Mouse (Mus musculus) lung, embryonic 16.5 days (tissue): Measurements from ENCODE around the gene Rps8. TPM values are rescaled to one million over a fixed set of nuclear protein-coding genes. Genes with fewer than 3 reads are reported as not detected.

ENCODE experiments used
- ATAC-seq: fragments of 200-750 bp; cut with Nextera tagmentation; 2 replicates; pipeline ENCODE4 v1.8.0; 2017; ENCODE audit warnings: low read depth, mild to moderate bottlenecking, moderate library complexity
- H3K27ac ChIP-seq: fragments of 300-500 bp; sonication (generic); 2 replicates; pipeline ENCODE4 v1.5.1; 2014; ENCODE audit warnings: mild to moderate bottlenecking, control low read depth, low read length
- H3K27me3 ChIP-seq: fragments of 300-500 bp; sonication (generic); 2 replicates; pipeline ENCODE4 v1.6.1; 2014; ENCODE audit warnings: low read depth, low read length, mixed read lengths; ENCODE audit not compliant: control insufficient read depth, insufficient read depth
- H3K36me3 ChIP-seq: fragments of 300-500 bp; sonication (generic); 2 replicates; pipeline ENCODE4 v1.6.1; 2014; ENCODE audit warnings: low read length; ENCODE audit not compliant: control insufficient read depth, insufficient read depth
- H3K4me1 ChIP-seq: fragments of 300-500 bp; sonication (generic); replicated peaks from 2 replicates; pipeline ENCODE4 v1.6.1; 2014; ENCODE audit warnings: low read length, mixed read lengths; ENCODE audit not compliant: control insufficient read depth, insufficient read depth
- H3K4me2 ChIP-seq: fragments of 300-500 bp; sonication (generic); 2 replicates; pipeline ENCODE4 v1.6.1; 2014; ENCODE audit warnings: low read depth, low read length, control low read depth
- H3K4me3 ChIP-seq: fragments of 300-500 bp; sonication (generic); 2 replicates; pipeline ENCODE4 v1.5.1; 2014; ENCODE audit warnings: mild to moderate bottlenecking, low read length, control low read depth
- H3K9ac ChIP-seq: fragments of 300-500 bp; sonication (generic); 2 replicates; pipeline ENCODE4 v1.6.1; 2014; ENCODE audit warnings: low read length, control low read depth
- H3K9me3 ChIP-seq: fragments of 300-500 bp; sonication (generic); 2 replicates; pipeline ENCODE4 v1.6.1; 2016; ENCODE audit warnings: low read length; ENCODE audit not compliant: control insufficient read depth
- WGBS: fragments of 180-500 bp; shearing (Covaris S2); extraction: QIAGEN DNeasy Blood & Tissue Kit; methylation state at CpG from one replicate; pipeline ENCODE4 v1.1.7; 2014; 5-methylcytosine and 5-hydroxymethylcytosine counted together
- polyA plus RNA-seq: library from polyadenylated mRNA; unstranded; fragments of >200 nt; fragmentation: Nextera tagmentation; extraction: Ambion mirVana; gene quantifications from 2 replicates; pipeline ENCODE4 v1.2.1, GENCODE M21; 2015

The Rps8 gene
- polyA plus RNA-seq, 1 experiment from 2014 or later, result 904 TPM

GRCm38 (mm10) chr4:117138295-117139216 lies 17.5 kb downstream of the Rps8 start:
- ATAC-seq, result no peak
- Histone ChIP-seq H3K36me3 (no peaks in the 10 kb centered on the region), H3K9me3 (no peaks in the 10 kb centered on the region), H3K4me2 (no peak overlapping the region), H3K9ac (no peak overlapping the region), H3K27ac (no peak overlapping the region), H3K4me1 (peaks cover 5% of the 10 kb centered on the region), H3K27me3 (no peaks in the 10 kb centered on the region), H3K4me3 (no peak overlapping the region)
- WGBS, result 57% methylated on average over 16 of the region's 17 CpGs

GRCm38 (mm10) chr4:117136034-117136433 lies 20.0 kb downstream of the Rps8 start:
- H3K4me2 ChIP-seq, result no peak overlapping the region
- ATAC-seq, result no peak
- WGBS, result 23% methylated on average over 8 of the region's 8 CpGs
- peaks cover 12% of the 10 kb centered on the region for H3K4me1 ChIP-seq
- no peak overlapping the region for H3K27ac ChIP-seq
- H3K27me3 ChIP-seq, result peaks cover 7% of the 10 kb centered on the region
- H3K9me3 ChIP-seq, result no peaks in the 10 kb centered on the region
- H3K36me3 ChIP-seq, result no peaks in the 10 kb centered on the region
- H3K9ac ChIP-seq, result no peak overlapping the region
- H3K4me3 ChIP-seq, result no peak overlapping the region

- Histone ChIP-seq H3K9me3 (no peaks in the 10 kb centered on the region), H3K27me3 (peaks cover 7% of the 10 kb centered on the region), H3K9ac (peak overlapping the region; percentile 71; the same call in 1 of the 2 replicates), H3K36me3 (no peaks in the 10 kb centered on the region), H3K4me3 (no peak overlapping the region), H3K27ac (no peak overlapping the region), H3K4me1 (peaks cover 12% of the 10 kb centered on the region), H3K4me2 (no peak overlapping the region)
- WGBS, result 28% methylated on average over 2 of the region's 2 CpGs
- ATAC-seq, result no peak
These were observed 21.4 kb downstream of the Rps8 start for GRCm38 (mm10) chr4:117134601-117134995.

GRCm38 (mm10) chr4:117133817-117134600 lies 22.0 kb downstream of the Rps8 start, which contains the start of gene Plk3:
TSS of gene Plk3 (minus strand) at chr4:117133963.
- Histone ChIP-seq H3K36me3 (no peaks in the 10 kb centered on the region), H3K9ac (peak within 1 kb of the TSS; percentile 71), H3K9me3 (no peaks in the 10 kb centered on the region), H3K4me3 (peak within 1 kb of the TSS; percentile 61), H3K4me2 (peak within 1 kb of the TSS; percentile 98), H3K4me1 (peaks cover 12% of the 10 kb centered on the region), H3K27ac (0 out of 2 replicates have a peak within 1 kb of the TSS, but pooled peaks have one; percentile 2), H3K27me3 (peaks cover 7% of the 10 kb centered on the region)
- 2% methylated on average over 37 of the region's 48 CpGs for WGBS
- peak; percentile 92 for ATAC-seq

- peak overlapping the region; percentile 61 for H3K4me3 ChIP-seq
- H3K4me1 ChIP-seq, result peaks cover 12% of the 10 kb centered on the region
- peak overlapping the region; percentile 98 for H3K4me2 ChIP-seq
- H3K27me3 ChIP-seq, result peaks cover 7% of the 10 kb centered on the region
- H3K27ac ChIP-seq, result no peak overlapping the region
- under 1% methylated on average over 42 of the region's 42 CpGs for WGBS
- ATAC-seq, result peak; percentile 30
- H3K36me3 ChIP-seq, result no peaks in the 10 kb centered on the region
- no peaks in the 10 kb centered on the region for H3K9me3 ChIP-seq
- peak overlapping the region; percentile 71 for H3K9ac ChIP-seq
These were observed 22.7 kb downstream of the Rps8 start for GRCm38 (mm10) chr4:117133366-117133796.

- peak overlapping the region; percentile 98 for H3K4me2 ChIP-seq
- ATAC-seq, result no peak
- WGBS, result 20% methylated on average over 11 of the region's 11 CpGs
These were observed 23.3 kb downstream of the Rps8 start for GRCm38 (mm10) chr4:117132794-117133143.

GRCm38 (mm10) chr4:117131890-117132793 lies 23.9 kb downstream of the Rps8 start:
- H3K4me2 ChIP-seq, result peak overlapping the region; percentile 98
- ATAC-seq, result no peak
- H3K27me3 ChIP-seq, result peaks cover 7% of the 10 kb centered on the region
- H3K9ac ChIP-seq, result no peak overlapping the region
- no peak overlapping the region for H3K27ac ChIP-seq
- WGBS, result 39% methylated on average over 7 of the region's 7 CpGs
- H3K4me1 ChIP-seq, result peaks cover 12% of the 10 kb centered on the region
- H3K4me3 ChIP-seq, result peak overlapping the region; percentile 61; the same call in 1 of the 2 replicates
- no peaks in the 10 kb centered on the region for H3K36me3 ChIP-seq
- no peaks in the 10 kb centered on the region for H3K9me3 ChIP-seq

More at GRCm38 (mm10) chr4:117132794-117133143, 23.3 kb downstream of the Rps8 start:
- peak overlapping the region; percentile 71 for H3K9ac ChIP-seq
- no peaks in the 10 kb centered on the region for H3K9me3 ChIP-seq
- peaks cover 12% of the 10 kb centered on the region for H3K4me1 ChIP-seq
- peak overlapping the region; percentile 61 for H3K4me3 ChIP-seq
- no peak overlapping the region for H3K27ac ChIP-seq
- H3K27me3 ChIP-seq, result peaks cover 7% of the 10 kb centered on the region
- no peaks in the 10 kb centered on the region for H3K36me3 ChIP-seq

GRCm38 (mm10) chr4:117131198-117131597 lies 24.8 kb downstream of the Rps8 start:
- H3K27me3 ChIP-seq, result peaks cover 7% of the 10 kb centered on the region
- no peak for ATAC-seq
- no peak overlapping the region for H3K9ac ChIP-seq
- no peaks in the 10 kb centered on the region for H3K36me3 ChIP-seq
- no peak overlapping the region for H3K4me2 ChIP-seq
- no peak overlapping the region for H3K4me3 ChIP-seq
- WGBS, result 53% methylated on average over 6 of the region's 6 CpGs
- H3K27ac ChIP-seq, result no peak overlapping the region
- H3K4me1 ChIP-seq, result peaks cover 16% of the 10 kb centered on the region
- no peaks in the 10 kb centered on the region for H3K9me3 ChIP-seq
